Mouse (Mus musculus): ENCODE measurements around the gene Hist1h2be.
"Not testable (repeated sequence)": the region's sequence is repeated elsewhere in the genome, so short reads cannot be mapped to it uniquely, and the experiment has no call there.

Gene Hist1h2be

GRCm38 (mm10) chr13:23620733-23621531 lies at the start of gene Hist1h2be:
TSS of gene Hist1h2be (minus strand) at chr13:23621124.
- peak; percentile 65 for DNase-seq

DNA sequence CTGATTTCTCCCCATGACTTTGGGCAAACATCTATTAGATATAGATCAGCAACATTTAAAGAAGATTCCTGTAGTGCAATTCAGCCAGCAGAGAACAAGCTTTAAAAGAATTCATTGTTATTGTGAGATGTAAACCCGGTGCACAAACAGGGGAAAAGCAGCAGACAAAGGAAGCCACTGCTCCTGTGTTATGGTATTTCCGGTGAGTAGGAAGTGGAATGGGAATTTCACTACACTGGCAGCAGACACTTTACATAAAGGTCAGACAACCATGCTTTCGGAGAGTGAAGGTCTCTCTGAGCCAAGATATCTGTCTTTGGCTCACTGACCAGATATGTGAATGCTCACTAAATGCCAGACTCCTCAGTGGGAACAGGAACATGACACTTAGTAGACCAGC lies 41.6 kb upstream of the Hist1h2be start:
- no peak for DNase-seq

DNA sequence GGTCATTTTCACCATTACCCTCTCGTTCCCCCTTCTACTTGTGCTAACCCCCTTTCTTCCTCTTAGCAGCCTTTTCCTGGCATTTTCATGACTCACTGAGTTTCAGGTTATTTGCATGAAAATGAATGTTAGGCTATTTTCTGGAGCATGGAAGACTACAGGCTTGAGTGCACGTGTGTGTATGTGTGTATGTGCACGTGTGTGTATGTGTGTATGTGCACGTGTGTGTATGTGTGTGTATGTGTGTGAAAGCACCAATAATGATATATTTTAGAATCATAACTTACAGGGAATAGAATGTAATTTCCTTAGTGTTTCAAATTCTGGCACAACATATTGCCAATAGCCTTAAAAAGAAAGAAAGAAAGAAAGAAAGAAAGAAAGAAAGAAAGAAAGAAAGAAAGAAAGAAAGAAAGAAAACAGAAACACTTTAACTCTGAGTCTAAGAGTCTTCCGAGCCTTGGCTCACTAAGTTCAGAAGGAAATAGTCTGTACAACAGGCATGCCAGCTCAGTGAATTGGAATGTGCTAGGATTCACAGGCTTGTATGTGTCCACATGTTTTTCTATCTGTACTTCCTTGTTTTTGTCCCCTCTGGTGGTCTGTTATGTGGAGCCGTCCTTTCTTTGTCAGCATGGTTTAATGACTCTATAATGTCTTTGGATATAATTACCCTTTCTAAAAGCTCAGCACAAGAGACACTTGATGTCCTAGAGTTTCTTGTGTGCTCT lies 38.9 kb upstream of the Hist1h2be start:
- no peak for DNase-seq

GRCm38 (mm10) chr13:23630653-23631052 lies 9.7 kb upstream of the Hist1h2be start:
- peak; percentile 18 for DNase-seq

DNA sequence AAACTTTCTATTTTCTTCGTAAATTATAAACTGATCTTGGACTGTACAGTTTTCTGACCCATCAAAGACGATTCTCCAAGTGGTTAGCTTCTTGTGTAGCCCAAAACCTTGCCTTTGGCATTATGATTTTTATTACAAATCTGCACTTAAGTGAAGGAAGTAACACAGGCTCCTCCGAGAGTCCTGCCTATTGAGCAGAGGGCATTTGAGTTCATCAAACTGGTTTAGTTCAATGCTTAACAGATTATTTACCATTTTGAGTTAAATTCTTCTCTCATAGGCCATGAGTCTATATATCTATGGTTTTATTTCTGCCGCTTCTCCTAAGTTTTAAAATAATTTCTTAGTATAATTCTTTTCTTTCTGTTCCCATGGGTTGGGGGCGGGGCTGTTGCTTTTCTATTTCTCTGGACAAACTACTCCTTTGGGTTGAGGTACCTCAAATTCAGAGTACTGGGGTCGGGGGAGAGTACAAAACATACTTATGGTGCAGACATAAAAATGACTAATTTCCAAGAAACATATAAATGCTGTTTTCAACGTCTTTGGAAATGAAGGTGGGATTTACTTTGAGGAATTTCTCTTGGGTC lies 2.0 kb upstream of the Hist1h2be start:
- peak; percentile 40 for DNase-seq

- peak; percentile 91 for DNase-seq
Measured at GRCm38 (mm10) chr13:23622175-23622671, 1.3 kb upstream of the Hist1h2be start, which contains the start of gene Hist1h1e. TSS of gene Hist1h1e (minus strand) at chr13:23622558.

DNA sequence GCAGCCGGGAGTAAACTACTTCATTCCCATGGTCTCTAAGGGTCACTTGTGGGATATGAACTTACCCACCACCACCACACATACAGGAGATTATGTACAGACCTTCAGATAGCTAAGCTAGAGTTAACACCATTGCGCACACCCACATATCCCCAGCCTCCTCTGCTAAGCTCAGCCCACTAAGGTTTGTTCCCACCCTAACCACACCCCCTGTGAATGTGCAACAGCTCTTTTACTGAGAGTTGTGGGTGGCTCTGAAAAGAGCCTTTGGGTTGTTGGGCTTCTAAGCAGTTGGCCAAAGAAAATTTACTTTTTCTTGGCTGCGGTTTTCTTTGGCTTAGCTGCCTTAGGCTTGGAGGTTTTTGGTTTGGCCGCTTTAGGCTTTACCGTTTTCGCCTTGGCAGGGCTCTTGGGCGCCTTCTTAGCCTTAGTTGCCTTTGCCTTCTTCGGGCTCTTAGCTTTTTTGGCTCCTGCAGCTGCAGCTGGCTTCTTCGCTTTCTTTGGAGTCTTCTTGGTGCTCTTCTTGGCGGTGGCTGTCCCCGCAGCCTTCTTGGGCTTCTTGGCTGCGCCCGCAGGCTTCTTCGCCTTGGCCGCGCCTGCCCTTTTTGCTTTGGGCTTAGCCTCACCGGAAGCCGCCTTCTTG lies 729 bp upstream of the Hist1h2be start:
- DNase-seq = peak; percentile 77

- DNase-seq = no peak
Measured at GRCm38 (mm10) chr13:23620056-23620732, 730 bp downstream of the Hist1h2be start.

GRCm38 (mm10) chr13:23611638-23612037 lies 9.3 kb downstream of the Hist1h2be start:
- no peak for DNase-seq

DNA sequence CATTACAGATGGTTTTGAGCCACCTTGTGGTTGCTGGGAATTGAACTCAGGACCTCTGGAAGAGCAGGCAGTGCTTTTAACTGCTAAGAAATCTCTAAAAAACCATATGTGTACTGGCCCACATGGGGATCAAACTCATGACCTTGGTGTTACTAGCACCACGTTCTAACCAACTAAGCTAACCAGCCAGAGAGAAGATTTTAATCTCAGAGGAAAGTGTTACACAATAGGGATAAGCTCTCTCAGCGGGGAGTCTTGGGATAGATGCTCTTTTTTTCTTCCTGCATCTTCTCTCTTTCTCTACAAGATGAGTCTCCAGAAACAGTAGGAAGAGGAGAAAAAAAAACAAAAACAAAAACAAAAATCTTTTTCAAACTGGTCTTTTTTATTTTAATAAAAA lies 10.5 kb downstream of the Hist1h2be start:
- no peak for DNase-seq

- DNase-seq = no peak
Measured at GRCm38 (mm10) chr13:23609844-23610243, 11.1 kb downstream of the Hist1h2be start.

GRCm38 (mm10) chr13:23609209-23609608 lies 11.7 kb downstream of the Hist1h2be start:
- DNase-seq = no peak

DNA sequence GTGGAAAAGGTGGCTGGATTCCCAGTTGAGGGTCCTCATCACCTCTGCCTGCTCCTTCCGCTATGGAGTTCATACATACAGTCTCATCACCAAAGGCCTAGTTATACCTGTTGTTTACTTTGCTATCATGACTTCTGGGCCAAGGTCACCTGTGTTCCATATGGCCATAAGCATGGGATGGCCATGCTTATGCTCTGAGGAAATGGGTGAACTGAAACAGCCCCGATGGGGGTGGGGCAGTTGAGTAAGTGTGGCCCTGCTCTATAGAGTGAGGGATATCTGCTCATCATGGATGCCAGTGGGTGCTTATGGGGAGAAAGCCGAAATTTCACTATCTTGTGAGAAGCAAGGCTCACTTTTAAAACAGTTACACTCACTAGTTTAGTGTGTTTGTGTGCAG lies 15.9 kb downstream of the Hist1h2be start:
- no peak for DNase-seq

DNA sequence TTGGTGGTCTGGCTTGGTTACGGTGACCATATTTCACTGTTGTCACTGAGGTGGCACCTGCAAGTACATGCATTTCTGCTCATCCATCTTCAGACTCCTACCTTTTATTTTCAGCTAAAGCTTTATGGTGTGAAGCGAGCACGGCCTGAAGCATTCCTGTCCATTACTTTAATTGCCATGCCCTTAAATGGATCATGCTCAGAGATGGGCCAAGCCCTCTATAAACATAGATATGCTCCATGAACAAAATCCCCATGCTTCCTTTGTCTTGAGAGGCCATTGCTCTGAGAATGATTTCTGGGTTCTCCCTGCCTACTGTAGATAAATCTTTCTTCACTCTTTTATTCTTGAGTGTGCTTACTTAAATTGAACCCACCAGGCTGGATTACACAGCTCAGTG lies 16.5 kb downstream of the Hist1h2be start:
- DNase-seq = no peak

DNA sequence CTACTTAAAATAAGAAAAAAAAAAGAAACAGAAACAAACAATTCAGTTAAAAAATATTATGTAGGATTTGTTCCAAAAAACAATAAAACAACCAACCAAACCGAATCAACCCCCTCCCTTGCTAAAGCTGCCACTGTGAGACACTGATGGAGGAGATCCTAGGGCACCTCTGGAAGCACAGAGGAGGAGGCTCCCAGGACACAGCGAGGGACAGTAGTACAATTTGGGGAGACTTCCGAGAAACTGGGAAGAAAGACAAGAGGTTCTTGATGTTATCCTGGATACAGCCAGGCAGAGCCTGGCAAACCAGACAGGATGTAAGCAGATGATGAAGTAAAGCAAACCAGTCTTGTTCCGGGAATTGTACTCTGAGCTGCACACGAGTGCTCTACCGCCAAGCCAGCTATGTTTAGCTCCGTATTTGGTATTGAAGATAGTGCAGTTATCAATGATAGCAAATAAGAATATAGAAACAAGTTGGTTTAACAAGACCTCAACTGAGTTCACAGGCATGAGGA lies 17.7 kb downstream of the Hist1h2be start:
- DNase-seq = no peak

DNA sequence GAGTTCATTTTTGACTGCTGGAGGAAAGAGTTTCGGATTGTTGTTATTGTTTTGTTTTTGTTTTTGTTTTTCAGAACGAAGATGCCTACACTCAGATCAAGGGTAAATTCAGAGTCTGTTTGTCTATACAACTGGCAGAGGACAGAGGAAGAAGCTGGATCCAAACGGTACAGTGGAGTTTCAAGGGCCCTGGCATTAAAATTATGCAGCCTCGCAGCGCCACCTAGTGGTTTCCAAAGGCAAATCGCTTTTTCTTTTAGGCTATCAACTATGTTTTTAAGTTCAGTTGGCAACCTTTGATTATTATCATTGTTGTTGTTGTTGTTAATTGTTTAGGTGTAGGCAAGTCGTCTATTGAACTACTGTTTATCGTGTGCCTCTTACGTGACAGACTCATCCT lies 23.0 kb downstream of the Hist1h2be start:
- DNase-seq = peak; percentile 85

DNA sequence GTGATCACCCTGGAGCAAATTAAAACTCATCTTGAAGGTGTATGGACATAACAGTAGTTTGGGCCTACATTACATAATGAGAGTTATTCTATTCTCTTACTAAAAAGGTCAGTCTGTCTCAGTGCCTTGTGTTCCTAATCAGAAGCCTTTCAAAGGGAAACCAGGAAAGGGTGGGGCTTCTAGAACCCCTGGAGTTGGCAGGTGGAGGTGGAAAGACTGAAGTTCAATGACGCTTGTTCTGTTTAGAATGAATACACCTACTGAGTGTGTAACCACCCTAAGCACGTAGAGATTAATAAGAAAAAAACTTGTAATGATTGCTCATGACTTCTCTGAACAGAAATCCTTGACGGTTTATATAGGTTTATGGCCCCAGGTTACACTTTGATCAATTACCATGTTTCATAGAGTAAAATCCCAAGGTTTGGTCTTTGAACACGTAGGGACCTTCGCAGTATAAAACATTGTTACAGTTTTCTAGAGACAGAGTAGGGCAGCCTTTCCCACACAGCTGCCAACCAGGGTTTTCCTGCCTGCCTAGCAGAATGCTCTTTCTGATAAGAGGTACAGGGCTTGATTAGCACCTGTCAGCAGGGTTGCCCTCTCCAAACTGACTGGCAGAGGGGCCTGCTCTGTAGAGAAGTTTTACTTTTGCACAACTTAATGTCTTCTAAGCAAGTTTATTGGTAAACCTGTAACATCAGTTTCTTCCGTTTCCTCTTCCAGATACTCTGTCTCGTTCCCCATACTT lies 25.1 kb downstream of the Hist1h2be start:
- DNase-seq = no peak

GRCm38 (mm10) chr13:23595185-23595584 lies 25.7 kb downstream of the Hist1h2be start:
- no peak for DNase-seq

DNA sequence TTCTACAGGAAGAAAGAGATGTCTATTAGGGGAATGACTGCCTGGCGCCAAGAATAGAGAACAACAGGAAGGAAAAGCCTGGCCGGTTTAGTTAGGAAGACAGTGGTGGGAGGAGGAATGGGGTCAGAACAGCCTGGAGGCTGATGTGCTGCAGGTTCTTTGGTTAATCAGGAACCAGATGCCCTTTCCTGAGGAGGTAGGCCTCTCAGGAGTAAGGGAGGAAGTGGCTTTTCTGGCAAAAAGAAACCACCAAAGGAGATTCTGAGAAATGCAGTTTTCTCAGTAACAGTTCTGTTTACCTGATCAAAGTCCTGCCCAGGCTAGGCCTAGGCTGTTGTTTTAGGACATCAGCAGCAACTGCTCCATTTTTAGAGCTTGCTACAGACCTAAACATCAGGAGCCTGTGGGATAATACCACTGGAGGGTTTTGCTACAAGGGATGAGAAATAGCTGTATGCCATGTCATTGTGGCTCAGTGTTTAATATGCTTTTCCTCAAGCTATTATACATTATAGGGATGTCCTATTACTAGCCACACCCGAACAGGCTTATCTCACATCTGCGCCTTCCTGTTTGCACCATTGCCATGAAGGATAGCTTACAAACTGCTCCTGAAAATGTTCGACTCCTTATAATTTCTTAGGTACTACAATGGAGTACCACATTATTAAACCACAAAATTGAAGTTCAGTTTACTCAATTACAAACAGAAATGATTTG lies 27.7 kb downstream of the Hist1h2be start:
- peak; percentile 20 for DNase-seq

GRCm38 (mm10) chr13:23592614-23593013 lies 28.3 kb downstream of the Hist1h2be start:
- DNase-seq = no peak

- not testable (repeated sequence) for DNase-seq
Measured at GRCm38 (mm10) chr13:23591886-23592285, 29.0 kb downstream of the Hist1h2be start.

Data from thymus, postnatal 14 days (tissue).